Mouse (Mus musculus) E14TG2a.4 (cell line): ENCODE measurements around the gene Aldh1a1.

Experiments
- CTCF ChIP-seq: conservative IDR thresholded peaks from 2 replicates; pipeline ENCODE4 v1.5.1; 2014; ENCODE audit warnings: low read length
- POU5F1 ChIP-seq: IDR thresholded peaks from 2 replicates; pipeline ENCODE4 v1.6.1; 2014; ENCODE audit warnings: low read length, borderline replicate concordance

- no peak for TF ChIP-seq CTCF
- no peak for TF ChIP-seq POU5F1
Observed at GRCm38 (mm10) chr19:20506936-20507615, 14.6 kb downstream of the Aldh1a1 start.
